Mouse (Mus musculus) forebrain, embryonic 16.5 days (tissue): Measurements from ENCODE around the gene Olfr1322. TPM values are rescaled to one million over a fixed set of nuclear protein-coding genes. Genes with fewer than 3 reads are reported as not detected.

Experiments used
- ATAC-seq: fragments of 200-750 bp; cut with Nextera tagmentation; 2 replicates; pipeline ENCODE4 v1.8.0; 2017; ENCODE audit warnings: mild to moderate bottlenecking, moderate library complexity
- H3K27ac ChIP-seq: fragments of 300-500 bp; sonication (generic); 2 replicates; pipeline ENCODE4 v1.5.1; 2014; ENCODE audit warnings: low read length, control low read depth
- H3K27me3 ChIP-seq: fragments of 300-500 bp; sonication (generic); replicated peaks from 2 replicates; pipeline ENCODE4 v1.6.1; 2014; ENCODE audit warnings: low read length; ENCODE audit not compliant: control insufficient read depth, insufficient read depth
- H3K36me3 ChIP-seq: fragments of 300-500 bp; sonication (generic); 2 replicates; pipeline ENCODE4 v1.6.1; 2014; ENCODE audit not compliant: control insufficient read depth, insufficient read depth
- H3K4me1 ChIP-seq: fragments of 300-500 bp; sonication (generic); replicated peaks from 2 replicates; pipeline ENCODE4 v1.6.1; 2014; ENCODE audit warnings: low read length; ENCODE audit not compliant: control insufficient read depth, insufficient read depth
- H3K4me2 ChIP-seq: fragments of 300-500 bp; sonication (generic); 2 replicates; pipeline ENCODE4 v1.6.1; 2014; ENCODE audit warnings: mild to moderate bottlenecking, low read length, control low read depth
- H3K4me3 ChIP-seq: fragments of 300-500 bp; sonication (generic); replicated peaks from 2 replicates; pipeline ENCODE4 v1.5.1; 2014; ENCODE audit warnings: mild to moderate bottlenecking, low read length, control low read depth
- H3K9ac ChIP-seq: fragments of 300-500 bp; sonication (generic); replicated peaks from 2 replicates; pipeline ENCODE4 v1.6.1; 2014; ENCODE audit warnings: low read depth, low read length, control low read depth
- H3K9me3 ChIP-seq: fragments of 300-500 bp; sonication (generic); 2 replicates; pipeline ENCODE4 v1.6.1; 2016; ENCODE audit warnings: low read length; ENCODE audit not compliant: control insufficient read depth
- WGBS: fragments of 180-500 bp; shearing (Covaris S2); extraction: QIAGEN DNeasy Blood & Tissue Kit; methylation state at CpG from one replicate; pipeline ENCODE4 v1.1.7; 2014; 5-methylcytosine and 5-hydroxymethylcytosine counted together
- polyA plus RNA-seq: library from polyadenylated mRNA; unstranded; fragments of >200 nt; fragmentation: Nextera tagmentation; extraction: Ambion mirVana; gene quantifications from 2 replicates; pipeline ENCODE4 v1.2.1, GENCODE M21; 2015

The Olfr1322 gene
- polyA plus RNA-seq = not detected in 2 replicates

GRCm38 (mm10) chrX:49891383-49891782 lies at the start of gene Olfr1322:
Gene Olfr1322 (minus strand): TSS chrX:49891483.
- no peaks in the 10 kb centered on the region for H3K9me3 ChIP-seq
- no peaks in the 10 kb centered on the region for H3K4me1 ChIP-seq
- WGBS = 82% methylated on average over 2 of the region's 2 CpGs
- ATAC-seq = no peak
- no peak within 1 kb of the TSS for H3K9ac ChIP-seq
- no peak within 1 kb of the TSS for H3K4me2 ChIP-seq
- H3K27ac ChIP-seq = no peak within 1 kb of the TSS
- H3K4me3 ChIP-seq = no peak within 1 kb of the TSS
- no peaks in the 10 kb centered on the region for H3K36me3 ChIP-seq
- no peaks in the 10 kb centered on the region for H3K27me3 ChIP-seq

- Histone ChIP-seq H3K27ac (no peak overlapping the region), H3K4me1 (no peaks in the 10 kb centered on the region), H3K9me3 (no peaks in the 10 kb centered on the region), H3K4me3 (no peak overlapping the region), H3K36me3 (no peaks in the 10 kb centered on the region), H3K9ac (no peak overlapping the region), H3K4me2 (no peak overlapping the region), H3K27me3 (no peaks in the 10 kb centered on the region)
- 62% methylated on average over 4 of the region's 4 CpGs for WGBS
- ATAC-seq = peak; percentile 89
Observed at GRCm38 (mm10) chrX:49877651-49878349, 13.5 kb downstream of the Olfr1322 start.

Other genes with a start within 250 kb of the Olfr1322 start
- not detected in 2 replicates for gene Olfr1320, start 219.2 kb downstream of the Olfr1322 start, polyA plus RNA-seq
- gene Olfr1321, start 156.4 kb downstream of the Olfr1322 start, polyA plus RNA-seq = not detected in 2 replicates
- gene Igsf1, start 93.7 kb downstream of the Olfr1322 start, polyA plus RNA-seq = 5.1 and 10.2 TPM in 2 replicates
- not detected in 2 replicates for gene Olfr1323, start 127.9 kb upstream of the Olfr1322 start, polyA plus RNA-seq